Mouse (Mus musculus) left cerebral cortex, postnatal 25 days (tissue): ENCODE results near the gene Gm28230. TPM values are rescaled to one million over a fixed set of nuclear protein-coding genes. Genes with fewer than 3 reads are reported as not detected.
A peak's percentile ranks its signal among the peaks of the same experiment; 100 is the strongest.

Experiments used
- DNase-seq, 2 experiments: peaks; one replicate each; pipeline ENCODE4 v3.0.0; 2022; ENCODE audit warnings: low spot score in 2 of 2, mixed read lengths in 1 of 2
- intact Hi-C: fragments of 180-260 bp; cut with DNase I; formaldehyde crosslinking; loops from one replicate; pipeline ENCODE4 v1.15.1; 2025
- total RNA-seq, 2 experiments: library from RNA; stranded (reverse); gene quantifications; 2 replicates each; pipeline ENCODE4 v1.2.3; 2021

The Gm28230 gene
- total RNA-seq, 2 experiments from 2014 or later, result not detected

DNA sequence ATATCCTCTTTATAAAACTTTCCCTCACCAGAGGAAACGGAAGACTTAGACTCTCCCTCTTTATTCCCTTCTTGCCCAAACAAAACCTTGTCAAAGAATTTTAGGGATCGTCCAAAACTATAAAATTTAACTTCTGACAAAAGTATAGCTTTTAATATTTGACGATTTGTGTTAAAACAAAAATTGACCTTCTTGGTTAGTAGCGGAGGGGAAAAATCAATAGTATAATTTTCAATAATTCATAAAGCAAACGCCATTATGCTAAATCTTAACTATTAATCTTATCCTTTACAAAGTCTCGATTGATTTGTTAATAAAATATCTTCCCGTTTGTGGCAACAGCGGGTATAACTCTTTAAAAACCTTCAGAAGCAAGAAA is 36.2 kb upstream of the Gm28230 start:
- intact Hi-C loops, result no loop called here
- DNase-seq, result no peak

DNA sequence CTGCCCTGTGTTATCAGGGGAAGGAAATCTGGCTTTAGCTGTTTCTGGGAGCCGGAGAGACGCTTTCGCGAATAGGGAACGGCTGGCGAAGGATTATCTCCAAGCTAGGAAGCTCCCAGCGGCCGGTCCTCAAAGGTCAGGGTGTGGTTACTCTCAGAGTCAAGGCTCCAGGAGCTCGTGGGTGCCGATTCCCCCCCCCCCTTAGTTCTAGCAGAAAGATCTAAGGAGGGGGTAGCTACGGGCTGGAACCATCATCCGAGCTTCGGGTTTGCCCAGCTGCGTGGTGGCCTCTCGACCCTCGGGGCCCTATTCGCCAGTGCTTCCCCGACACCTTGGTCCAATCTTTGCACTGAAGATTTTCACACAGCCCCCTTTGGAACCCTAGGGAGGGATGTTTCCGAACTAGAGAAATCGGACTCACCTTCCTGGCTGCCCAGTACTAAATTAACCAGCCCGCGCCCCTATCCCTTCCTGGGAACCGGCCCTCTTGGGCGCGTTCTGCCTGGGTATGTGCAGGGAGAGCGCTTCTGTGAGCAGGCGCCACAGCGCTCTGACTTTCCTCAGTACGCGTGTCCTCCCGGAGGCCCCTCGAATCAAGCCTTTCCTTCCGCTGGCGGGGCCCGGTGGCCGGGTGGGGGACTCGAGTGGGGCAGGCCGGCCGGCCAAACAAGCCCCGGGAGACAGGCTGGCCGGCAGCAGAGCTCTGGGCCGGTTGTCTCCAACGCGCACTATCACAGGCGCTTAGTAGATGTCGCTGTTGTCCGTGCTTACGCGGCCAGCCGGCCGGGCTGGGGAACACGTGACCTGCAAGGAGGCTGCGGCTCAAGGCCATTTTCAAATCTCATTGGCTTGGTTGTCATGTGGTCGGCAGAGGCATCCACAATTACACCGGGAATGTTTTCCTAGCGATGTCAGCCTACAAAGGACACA is 35.2 kb upstream of the Gm28230 start, which contains the start of gene Hoxd10:
Gene Hoxd10 (plus strand): TSS at position 903 of the 930 bp plus-strand sequence.
- intact Hi-C loops, result no loop called here
- DNase-seq, result no peak

DNA sequence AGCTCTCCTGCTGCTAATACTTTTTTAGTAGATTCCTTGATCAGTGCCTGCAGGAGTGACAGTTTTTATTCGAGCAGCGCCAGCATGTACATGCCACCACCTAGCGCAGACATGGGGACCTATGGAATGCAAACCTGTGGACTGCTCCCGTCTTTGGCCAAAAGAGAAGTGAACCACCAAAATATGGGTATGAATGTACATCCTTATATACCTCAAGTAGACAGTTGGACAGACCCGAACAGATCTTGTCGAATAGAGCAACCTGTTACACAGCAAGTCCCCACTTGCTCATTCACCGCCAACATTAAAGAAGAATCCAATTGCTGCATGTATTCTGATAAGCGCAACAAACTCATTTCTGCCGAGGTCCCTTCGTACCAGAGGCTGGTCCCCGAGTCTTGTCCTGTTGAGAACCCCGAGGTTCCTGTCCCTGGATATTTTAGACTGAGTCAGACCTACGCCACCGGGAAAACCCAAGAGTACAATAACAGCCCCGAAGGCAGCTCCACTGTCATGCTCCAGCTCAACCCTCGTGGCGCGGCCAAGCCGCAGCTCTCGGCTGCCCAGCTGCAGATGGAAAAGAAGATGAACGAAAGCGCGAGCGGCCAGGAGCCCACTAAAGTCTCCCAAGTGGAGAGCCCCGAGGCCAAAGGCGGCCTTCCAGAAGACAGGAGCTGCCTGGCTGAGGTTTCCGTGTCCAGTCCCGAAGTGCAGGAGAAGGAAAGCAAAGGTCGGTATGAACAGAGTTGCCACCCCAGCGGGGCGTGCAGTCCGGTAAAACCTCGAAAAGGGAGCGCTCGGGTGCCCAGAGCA is 34.3 kb upstream of the Gm28230 start:
- DNase-seq, result no peak
- intact Hi-C loops, result no loop called here

DNA sequence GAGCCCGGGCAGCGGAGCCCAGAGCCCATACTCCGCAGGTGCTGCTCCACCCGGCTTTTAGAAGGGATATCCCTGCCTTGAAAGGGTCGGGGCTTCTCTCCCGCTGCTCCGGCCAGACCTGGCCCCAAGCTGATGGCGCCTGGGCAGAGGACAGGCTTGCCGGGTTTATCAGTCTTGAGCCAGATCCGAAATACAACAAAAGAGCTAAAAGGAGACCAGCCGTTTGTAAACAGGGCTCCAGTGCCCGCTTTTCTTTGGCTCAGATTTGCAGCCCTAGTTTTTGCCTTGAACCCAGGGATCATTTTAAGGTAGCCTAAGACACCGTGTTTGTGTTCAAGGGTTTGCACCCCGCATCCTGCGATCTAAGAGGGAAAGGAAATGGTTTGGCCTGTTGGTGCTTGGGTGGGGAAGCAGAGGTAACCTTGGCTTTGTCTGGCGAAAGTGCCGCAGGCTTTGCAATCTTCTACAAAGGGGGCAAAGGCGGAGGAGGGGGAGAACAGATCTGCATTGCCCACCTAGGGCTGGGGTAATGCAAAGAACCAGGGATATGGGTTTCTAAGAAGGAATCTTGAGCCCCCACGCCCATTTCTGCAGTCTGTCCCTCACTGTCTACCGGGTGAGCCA is 33.6 kb upstream of the Gm28230 start:
- intact Hi-C loops, result no loop called here
- DNase-seq, result no peak

DNA sequence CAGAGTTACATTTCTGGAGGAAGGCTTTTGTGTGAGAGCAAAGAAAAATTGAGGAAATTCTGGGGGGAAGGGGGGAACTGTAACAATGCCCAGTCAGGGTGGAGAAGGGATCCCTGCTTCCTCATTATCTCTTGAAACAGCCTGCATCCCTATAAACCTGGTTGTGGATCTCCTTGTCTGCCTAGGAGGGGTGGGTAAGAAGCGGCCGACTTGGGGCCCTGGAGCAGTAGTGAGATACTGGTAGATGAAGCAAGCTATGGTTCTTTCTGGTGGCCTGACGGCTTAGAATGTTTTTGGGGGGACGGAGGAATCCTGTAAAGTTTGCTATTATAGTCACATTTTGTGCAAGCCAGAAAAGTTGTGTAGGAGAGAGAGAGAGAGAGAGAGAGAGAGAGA is 33.1 kb upstream of the Gm28230 start:
- no peak for DNase-seq
- intact Hi-C loops, result no loop called here

DNA sequence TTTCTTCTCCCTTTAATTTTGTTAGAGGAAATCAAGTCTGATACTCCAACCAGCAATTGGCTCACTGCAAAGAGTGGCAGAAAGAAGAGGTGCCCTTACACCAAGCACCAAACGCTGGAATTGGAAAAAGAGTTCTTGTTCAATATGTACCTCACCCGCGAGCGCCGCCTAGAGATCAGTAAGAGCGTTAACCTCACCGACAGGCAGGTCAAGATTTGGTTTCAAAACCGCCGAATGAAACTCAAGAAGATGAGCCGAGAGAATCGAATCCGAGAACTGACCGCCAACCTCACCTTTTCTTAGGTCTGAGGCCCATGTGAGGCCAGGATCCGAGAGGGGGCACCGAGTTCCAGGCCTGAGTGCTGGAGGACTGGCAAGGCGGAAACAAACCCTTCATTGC is 32.5 kb upstream of the Gm28230 start:
- intact Hi-C loops, result no loop called here

DNA sequence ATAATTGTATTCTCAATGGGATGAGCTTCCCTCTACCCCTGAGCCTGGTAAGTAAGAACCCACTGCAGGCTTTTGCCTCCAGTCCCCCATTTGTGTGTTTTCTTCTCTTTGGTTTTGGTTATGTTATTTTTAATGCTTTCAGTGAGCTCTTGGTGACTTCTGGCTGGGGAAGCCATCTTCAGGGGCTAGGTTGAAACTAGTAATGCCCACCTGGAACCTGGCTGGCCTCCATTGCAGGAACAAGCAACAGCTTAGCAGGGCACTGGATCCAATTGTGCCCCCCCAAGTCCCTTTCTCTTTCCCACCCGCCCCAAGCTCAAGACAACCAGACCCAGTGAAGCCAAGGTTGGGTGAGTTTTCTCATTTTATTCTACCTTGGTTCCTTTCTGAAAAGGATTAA is 31.1 kb upstream of the Gm28230 start:
- intact Hi-C loops, result no loop called here

More for the DNA sequence above, 32.5 kb upstream of the Gm28230 start:
- DNase-seq, result no peak

DNA sequence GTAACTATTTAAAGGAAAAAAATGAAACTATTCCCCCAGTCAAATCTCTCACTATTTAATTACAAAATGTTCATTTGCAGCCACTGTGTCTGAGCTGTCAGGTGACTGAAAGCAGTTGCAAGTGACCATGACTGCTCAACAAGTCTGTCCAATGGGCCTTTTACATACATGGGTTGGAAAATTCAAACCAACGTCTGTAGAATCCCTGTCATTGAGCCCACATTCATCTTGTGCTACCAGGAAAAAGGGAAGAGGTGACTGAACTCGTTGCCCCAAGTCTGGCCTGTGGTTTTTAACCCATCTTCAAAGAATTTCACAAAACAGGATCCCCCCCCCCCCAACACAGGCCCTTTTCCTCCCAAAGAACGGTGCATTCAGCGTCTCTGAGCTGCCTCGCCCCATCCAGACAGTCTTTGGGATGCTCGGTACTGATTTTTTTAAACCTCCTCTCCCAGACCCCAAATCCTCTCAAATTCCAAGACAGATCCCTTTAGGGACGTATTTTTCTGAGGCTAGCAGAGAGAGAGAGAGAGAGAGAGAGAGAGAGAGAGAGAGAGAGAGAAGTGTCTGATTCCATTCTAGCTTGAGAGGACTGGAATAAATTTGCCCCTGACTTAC is 30.6 kb upstream of the Gm28230 start:
- intact Hi-C loops, result no loop called here
- DNase-seq, result no peak

More for the DNA sequence above, 31.1 kb upstream of the Gm28230 start:
- no peak for DNase-seq

DNA sequence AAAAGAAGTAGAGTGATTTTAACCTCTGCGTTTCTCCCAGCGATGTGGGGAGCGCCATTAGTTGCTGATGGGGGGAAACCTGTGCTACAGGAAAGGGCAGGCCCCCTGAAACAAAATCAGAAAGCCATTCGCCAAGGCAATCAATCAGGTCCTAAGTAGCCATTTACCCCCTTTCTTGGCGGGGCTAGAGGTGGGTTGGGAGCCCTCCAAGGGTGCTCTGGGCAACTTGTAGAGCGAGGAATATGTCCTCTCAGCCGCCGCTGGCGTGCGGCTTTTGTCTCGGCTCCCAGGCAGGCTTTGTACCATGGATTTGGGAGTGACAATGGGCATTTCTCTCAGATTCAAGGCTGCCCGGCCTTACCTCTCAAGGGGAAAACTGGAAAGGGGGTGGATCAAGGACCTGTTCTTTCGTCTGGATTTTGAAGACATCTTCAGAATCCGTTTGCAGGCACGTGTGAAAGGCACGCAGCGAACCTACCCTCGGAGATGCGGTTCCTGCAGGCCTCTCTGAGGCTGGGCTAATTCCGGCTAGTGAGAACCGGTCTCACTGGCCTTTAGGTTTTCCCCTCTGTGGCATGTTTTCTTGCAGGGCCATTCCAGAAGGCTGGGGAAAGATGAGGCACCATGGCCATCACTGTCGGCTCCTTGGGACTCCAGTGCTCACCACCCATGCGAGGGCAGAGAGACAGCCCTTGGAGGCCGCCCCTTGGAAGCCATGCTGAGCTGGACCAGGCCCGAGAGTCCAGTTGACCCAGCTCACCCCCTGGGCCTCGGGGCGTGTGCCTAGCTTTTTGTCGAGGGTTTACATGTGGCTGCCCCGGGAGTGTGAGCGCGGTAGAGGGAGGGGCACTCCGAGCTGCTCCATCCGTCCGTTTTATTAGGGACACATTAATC is 29.8 kb upstream of the Gm28230 start:
- no peak for DNase-seq
- intact Hi-C loops, result no loop called here

DNA sequence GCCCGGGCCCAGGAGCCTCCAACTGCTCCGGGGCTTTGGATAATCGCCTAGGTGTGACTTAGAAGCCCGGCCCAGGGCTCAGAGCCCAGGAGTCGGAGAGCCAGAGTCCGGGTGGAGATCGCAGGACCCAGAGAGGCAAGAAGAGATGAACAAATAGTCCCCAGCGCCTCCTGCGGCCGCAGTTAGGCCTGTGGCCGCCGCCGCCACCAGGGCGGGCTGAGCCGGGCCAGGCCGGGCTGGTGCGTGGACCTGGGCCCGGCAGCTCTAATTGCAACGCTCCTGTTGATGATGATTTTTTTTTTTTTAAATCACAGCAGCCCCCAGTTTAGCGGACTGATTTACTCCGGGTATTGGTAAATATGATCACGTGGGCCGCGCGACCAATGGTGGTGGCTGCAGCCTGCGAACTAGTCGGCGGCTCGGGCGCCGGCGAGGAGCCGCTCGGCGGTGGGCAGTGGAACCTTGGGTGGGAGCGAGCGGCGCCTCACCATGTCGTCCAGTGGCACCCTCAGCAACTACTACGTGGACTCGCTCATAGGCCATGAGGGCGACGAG is 28.9 kb upstream of the Gm28230 start, which contains the start of gene Hoxd9:
Gene Hoxd9 (plus strand): TSS at position 161 of the 555 bp plus-strand sequence.
- intact Hi-C loops, result no loop called here
- no peak for DNase-seq

DNA sequence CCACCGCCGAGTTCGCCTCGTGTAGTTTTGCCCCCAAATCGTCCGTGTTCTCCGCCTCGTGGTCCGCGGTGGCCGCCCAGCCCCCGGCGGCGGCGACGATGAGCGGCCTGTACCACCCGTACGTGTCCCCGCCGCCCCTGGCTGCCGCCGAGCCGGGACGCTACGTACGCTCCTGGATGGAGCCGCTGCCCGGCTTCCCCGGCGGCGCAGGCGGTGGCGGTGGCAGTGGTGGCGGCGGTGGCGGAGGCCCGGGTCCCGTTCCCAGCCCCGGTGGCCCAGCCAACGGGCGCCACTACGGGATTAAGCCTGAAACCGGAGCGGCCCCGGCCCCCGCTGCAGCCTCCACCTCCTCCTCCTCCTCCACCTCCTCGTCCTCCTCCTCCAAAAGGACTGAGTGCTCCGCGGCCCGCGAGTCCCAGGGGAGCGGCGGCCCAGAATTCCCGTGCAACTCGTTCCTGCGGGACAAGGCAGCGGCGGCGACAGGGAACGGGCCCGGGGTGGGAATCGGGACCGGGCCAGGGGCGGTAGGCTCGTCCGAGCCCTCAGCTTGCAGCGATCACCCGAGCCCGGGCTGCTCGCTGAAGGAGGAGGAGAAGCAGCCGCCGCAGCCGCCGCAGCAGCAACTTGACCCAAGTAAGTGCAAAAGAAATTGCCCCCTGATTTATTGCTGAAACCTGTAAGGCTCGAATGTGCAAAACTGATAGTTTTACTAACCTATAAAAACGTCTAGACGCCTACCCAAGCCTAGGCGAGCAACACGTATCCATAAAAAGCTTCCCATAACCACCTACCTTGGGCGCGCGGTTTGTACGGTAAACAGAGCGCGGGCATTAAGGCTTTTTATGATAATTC is 28.1 kb upstream of the Gm28230 start:
- intact Hi-C loops, result no loop called here
- DNase-seq, result no peak

DNA sequence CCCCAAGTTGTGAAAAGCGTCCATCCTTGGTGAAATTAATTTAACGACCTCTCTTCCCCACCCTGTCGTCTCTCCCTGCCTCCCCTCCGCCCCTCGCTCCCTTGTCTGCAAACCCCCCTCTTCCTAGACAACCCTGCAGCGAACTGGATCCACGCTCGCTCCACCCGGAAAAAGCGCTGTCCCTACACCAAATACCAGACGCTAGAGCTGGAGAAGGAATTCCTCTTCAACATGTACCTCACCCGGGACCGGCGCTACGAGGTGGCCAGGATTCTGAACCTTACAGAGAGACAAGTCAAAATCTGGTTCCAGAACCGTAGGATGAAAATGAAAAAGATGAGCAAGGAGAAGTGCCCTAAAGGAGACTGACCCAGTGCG is 27.5 kb upstream of the Gm28230 start:
- intact Hi-C loops, result no loop called here

DNA sequence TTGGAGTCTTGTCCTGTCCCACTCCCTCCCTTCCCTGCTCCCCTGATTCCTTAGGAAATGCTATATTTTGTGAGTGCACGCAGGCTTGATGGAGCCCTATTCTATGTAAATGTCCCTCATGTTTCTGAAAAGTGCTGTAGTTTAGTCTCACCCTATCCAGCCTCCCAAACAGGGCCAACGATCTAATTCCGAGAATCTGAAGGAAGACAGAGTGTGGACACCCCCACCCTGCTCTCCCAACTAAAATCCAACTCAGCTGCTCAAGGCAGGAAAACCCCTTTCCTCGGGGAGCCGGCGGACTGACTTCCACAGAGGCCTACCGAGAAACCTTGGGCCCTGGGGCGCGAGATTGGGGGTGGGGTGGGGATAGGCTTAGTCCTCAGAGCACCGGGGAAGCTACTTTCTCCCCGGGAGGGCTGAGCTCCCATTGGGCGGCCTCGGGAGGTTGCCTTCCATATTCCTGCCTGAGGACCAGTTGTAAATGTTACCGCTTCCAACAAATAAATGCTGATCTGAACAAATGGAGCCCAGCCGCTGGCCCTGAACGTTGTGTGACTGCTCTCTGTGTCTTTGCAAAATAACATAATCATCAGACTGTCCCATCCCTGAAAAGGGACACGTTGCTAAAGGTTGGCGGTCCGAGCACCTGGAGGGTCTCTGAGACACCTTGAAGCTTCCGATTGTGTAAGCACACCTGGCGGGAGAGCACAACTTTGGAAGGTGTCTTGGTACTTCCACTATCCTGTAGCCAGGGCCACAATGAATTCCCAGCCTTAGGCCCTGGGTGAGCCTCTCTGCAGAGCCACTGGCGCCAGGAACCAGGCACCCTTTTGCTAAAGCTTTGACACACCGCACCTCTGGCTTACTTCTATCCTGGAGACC is 26.6 kb upstream of the Gm28230 start:
- intact Hi-C loops, result loop anchor here (5.0 kb wide), 6 partner anchors 43 to 722 kb away; partner anchors contain the start of gene Evx2
- no peak for DNase-seq

More for the DNA sequence above, 27.5 kb upstream of the Gm28230 start:
- no peak for DNase-seq

DNA sequence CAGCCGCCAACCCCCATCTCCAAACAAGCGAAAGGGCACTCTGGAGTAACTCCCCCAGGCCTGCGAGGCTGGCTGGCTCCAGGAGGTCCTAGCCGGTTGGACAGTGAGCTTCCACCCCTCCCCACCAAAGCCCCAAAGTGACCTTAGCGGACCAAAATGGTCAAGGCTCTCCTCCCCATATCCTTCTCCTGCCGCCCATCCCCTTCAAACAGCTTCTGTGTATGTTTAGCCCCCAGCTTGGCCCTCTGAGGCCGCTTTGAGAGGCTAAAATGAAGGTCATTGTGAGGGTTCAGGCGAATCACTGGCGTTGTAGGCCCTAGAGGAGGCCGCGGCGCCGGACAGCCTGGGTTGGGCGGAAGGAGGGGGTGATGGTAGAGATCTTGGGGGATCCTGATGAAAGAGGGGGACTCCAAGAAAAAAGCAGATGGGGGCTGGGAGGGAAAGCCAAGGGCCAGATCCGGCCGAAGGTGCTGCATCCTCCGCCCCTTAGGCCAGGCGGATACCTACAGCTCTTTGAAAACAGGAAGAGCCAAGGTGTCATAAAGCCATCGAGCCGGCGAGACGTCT is 25.9 kb upstream of the Gm28230 start:
- no peak for DNase-seq
- intact Hi-C loops, result loop anchor here (5.0 kb wide), 6 partner anchors 43 to 722 kb away; partner anchors contain the start of gene Evx2

DNA sequence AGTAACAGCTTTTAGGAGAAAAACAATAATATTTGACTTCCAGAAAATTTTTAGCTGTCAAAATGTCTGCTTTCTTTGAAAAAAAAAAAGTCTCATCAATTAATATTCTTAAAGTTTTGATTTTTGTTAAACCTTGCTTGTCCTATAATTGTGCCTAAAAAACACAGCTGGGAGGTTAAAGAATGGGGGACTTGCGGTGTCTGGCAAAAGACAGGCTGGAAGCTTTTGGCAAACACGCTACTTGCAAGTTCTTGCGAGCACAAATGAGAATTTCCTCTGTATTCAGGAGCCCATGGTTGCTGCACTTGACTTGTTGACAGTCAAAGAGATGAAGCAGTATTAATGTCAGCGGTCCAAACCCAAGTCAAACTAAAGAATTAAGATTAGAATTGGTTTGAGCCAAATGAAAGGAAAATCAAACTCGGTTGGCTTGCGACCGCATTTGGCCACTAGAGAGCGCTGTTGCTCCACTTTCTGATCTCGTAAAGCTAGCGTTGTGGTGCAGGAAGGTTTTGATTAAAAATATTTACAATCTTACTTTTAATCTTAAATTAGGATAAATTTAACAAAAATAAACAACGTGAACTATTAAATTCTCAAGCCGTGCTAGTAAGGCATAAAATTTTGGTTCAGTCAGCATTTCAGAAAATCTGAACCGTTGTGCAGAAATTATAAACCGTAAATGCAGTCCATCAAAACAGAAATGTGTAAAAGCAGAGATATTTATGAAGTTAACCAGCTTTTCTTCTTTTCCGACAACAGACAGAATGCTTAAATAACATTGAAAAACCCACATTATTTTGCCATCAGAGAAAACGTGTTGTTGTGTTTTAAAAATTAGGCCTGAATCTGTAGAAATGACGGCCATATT is 24.3 kb upstream of the Gm28230 start:
- peak; percentile 74 to 79 for DNase-seq
- intact Hi-C loops, result loop anchor here (1.0 to 5.0 kb wide), 7 partner anchors 45 to 888 kb away; partner anchors contain the start of gene Evx2
